Comparison of ENCODE assay signal across 8 mouse cellular contexts in the genomic region with DNA sequence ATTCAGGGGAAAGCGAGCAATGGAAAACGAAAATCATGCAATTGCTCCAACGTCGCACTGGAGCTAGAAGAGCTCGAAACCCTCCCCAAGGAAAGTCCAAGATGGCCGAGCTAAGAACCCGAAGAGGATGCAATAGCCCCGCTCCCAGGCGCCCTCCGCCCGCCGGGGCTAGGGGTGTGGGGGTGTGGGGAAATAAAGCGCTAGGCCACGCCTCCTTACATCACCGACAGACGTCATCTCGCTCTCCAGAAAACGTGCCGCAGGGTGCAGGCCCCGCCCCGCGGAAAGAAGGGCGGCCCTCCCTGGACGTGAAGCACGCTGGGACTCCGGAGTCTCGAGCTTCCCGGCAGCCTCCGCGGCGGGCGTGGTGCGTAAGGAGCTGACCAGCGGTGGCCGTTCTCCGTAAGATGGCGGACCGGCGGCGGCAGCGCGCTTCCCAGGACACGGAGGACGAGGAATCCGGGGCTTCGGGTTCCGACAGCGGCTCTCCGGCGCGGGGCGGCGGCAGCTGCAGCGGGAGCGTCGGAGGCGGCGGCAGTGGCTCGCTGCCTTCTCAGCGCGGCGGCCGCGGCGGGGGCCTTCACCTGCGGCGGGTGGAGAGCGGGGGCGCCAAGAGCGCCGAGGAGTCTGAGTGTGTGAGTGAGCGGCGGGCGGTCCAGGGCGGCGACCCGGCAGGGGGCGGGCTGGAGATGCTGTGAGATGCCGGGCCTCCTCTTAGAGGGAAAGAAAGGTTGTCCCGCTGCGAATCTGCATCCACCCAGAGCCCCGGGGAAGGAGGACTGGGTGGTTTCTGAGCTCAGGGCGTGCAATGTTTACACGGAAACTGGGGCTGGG. TPM values are rescaled to one million over a fixed set of nuclear protein-coding genes. Genes with fewer than 3 reads are reported as not detected.
DNase-seq lines count a peak whose midpoint lies in the region; ATAC-seq lines count a peak whose summit lies in the region.

No protein-coding gene starts in this region.

- under 1% methylated on average over 79 of the region's 84 CpGs for WGBS in hindbrain, embryonic 16.5 days
- WGBS in macrophage (ENCODE audit: missing documents): under 1% methylated on average over 84 of the region's 84 CpGs

- H3K27me3 ChIP-seq in hindbrain, embryonic 16.5 days (replicated peaks; ENCODE audit: control insufficient read depth, insufficient read depth, low read length): no peaks in the 10 kb centered on the region

- peak overlapping the region; percentile 97 for H3K9ac ChIP-seq in hindbrain, embryonic 16.5 days (ENCODE audit: low read depth, low read length)

- ATAC-seq in hindbrain, embryonic 16.5 days: peak; percentile 98

- peak overlapping the region; percentile 98 for H3K27ac ChIP-seq in hindbrain, embryonic 16.5 days (ENCODE audit: low read depth, low read length)
- H3K27ac ChIP-seq in macrophage: peak overlapping the region; percentile 61

- H3K9me3 ChIP-seq in hindbrain, embryonic 16.5 days (ENCODE audit: control insufficient read depth, low read length): no peaks in the 10 kb centered on the region

- peaks cover 25% of the 10 kb centered on the region for H3K36me3 ChIP-seq in hindbrain, embryonic 16.5 days (ENCODE audit: control insufficient read depth, insufficient read depth, low read length)
- peaks cover 12% of the 10 kb centered on the region for H3K36me3 ChIP-seq in macrophage (ENCODE audit: inconsistent target)

- peak overlapping the region; percentile 60 for H3K4me2 ChIP-seq in hindbrain, embryonic 16.5 days (ENCODE audit: low read length)

- peaks cover 65% of the 10 kb centered on the region for H3K79me2 ChIP-seq in macrophage (ENCODE audit: inconsistent target)

- peak; percentile 99 for DNase-seq in T-cell, adult 2 months (ENCODE audit: low spot score)
- peak; percentile 99 for DNase-seq in cerebellum, postnatal 36 days
- peak; percentile 99 for DNase-seq in frontal cortex, postnatal 36 days (ENCODE audit: low spot score in 2 of 2)
- DNase-seq in left cerebral cortex, adult 18-20 months (ENCODE audit: low spot score in 2 of 2): peak; percentile 99
- DNase-seq in right cerebral cortex, adult 18-20 months: peak; percentile 99
- peak; percentile 88 for DNase-seq in urinary bladder, postnatal 10 days (ENCODE audit: low spot score)

- H3K4me3 ChIP-seq in hindbrain, embryonic 16.5 days (ENCODE audit: low read length): peak overlapping the region; percentile 91
- peak overlapping the region; percentile 80 for H3K4me3 ChIP-seq in macrophage (ENCODE audit: inconsistent target)

- peaks cover 20% of the 10 kb centered on the region for H3K4me1 ChIP-seq in hindbrain, embryonic 16.5 days (ENCODE audit: control insufficient read depth, insufficient read depth, low read depth, low read length)

RNA-seq across cellular contexts. Expression of a gene that starts 5.0 kb away (rescaled TPM):
- 41.7 and 49.2 TPM in 2 replicates for polyA plus RNA-seq in hindbrain, embryonic 16.5 days (2015; fragmentation: Nextera tagmentation; extraction: Ambion mirVana)
- total RNA-seq in left cerebral cortex, adult 18-20 months (2021): 10 to 100 TPM; 53.0 to 57.3 TPM
- total RNA-seq in macrophage (2018; cell fraction: chromatin; rRNA removed): 100 to 1,000 TPM in 5 of 26 experiments, 10 to 100 TPM in 21; 26.5 to 137 (median 57.5) TPM
- total RNA-seq in macrophage (2018; cell fraction: cytosol; rRNA removed): 10 to 100 TPM; 21.0 to 40.3 (median 26.0) TPM
- 10 to 100 TPM; 28.9 to 86.2 (median 50.2) TPM for total RNA-seq in macrophage (2018; cell fraction: nucleus; rRNA removed)
- 21.2 to 29.9 TPM (median 22.1 TPM) in 3 replicates for polyA plus RNA-seq in macrophage (2018)

RNA-seq across cellular contexts. Expression of a gene that starts 14.4 kb away (rescaled TPM):
- 28.2 and 28.6 TPM in 2 replicates for polyA plus RNA-seq in hindbrain, embryonic 16.5 days (2015; fragmentation: Nextera tagmentation; extraction: Ambion mirVana)
- 100 to 1,000 TPM; 182 to 185 TPM for total RNA-seq in left cerebral cortex, adult 18-20 months (2021)
- total RNA-seq in macrophage (2018; cell fraction: chromatin; rRNA removed): 100 to 1,000 TPM in 4 of 26 experiments, 10 to 100 TPM in 22; 26.6 to 124 (median 61.3) TPM
- 10 to 100 TPM; 35.5 to 64.0 (median 51.6) TPM for total RNA-seq in macrophage (2018; cell fraction: cytosol; rRNA removed)
- 100 to 1,000 TPM in 7 of 26 experiments, 10 to 100 TPM in 19; 40.3 to 121 (median 76.1) TPM for total RNA-seq in macrophage (2018; cell fraction: nucleus; rRNA removed)
- 40.0 to 80.9 TPM (median 44.0 TPM) in 3 replicates for polyA plus RNA-seq in macrophage (2018)

RNA-seq across cellular contexts. Expression of a gene that starts 26.9 kb away (rescaled TPM):
- polyA plus RNA-seq in hindbrain, embryonic 16.5 days (2015; fragmentation: Nextera tagmentation; extraction: Ambion mirVana): 11.6 and 13.0 TPM in 2 replicates
- 100 to 1,000 TPM; 133 to 139 TPM for total RNA-seq in left cerebral cortex, adult 18-20 months (2021)
- 1 to 10 TPM in 7 of 26 experiments, under 1 TPM in 14, not detected in 5; 0.20 to 4.3 (median 0.79) TPM for total RNA-seq in macrophage (2018; cell fraction: chromatin; rRNA removed)
- under 1 TPM; 0.03 to 0.42 (median 0.21) TPM for total RNA-seq in macrophage (2018; cell fraction: cytosol; rRNA removed)
- total RNA-seq in macrophage (2018; cell fraction: nucleus; rRNA removed): 1 to 10 TPM in 2 of 26 experiments, under 1 TPM in 18, not detected in 6; 0.23 to 1.8 (median 0.70) TPM
- polyA plus RNA-seq in macrophage (2018): 0.23 to 0.34 TPM (median 0.31 TPM) in 3 replicates

RNA-seq across cellular contexts. Expression of a gene that starts 34.5 kb away (rescaled TPM):
- polyA plus RNA-seq in hindbrain, embryonic 16.5 days (2015; fragmentation: Nextera tagmentation; extraction: Ambion mirVana): 4.9 and 5.6 TPM in 2 replicates
- total RNA-seq in left cerebral cortex, adult 18-20 months (2021): 100 to 1,000 TPM in 1 of 2 experiments, 10 to 100 TPM in 1; 87.2 to 122 TPM
- 10 to 100 TPM in 3 of 26 experiments, 1 to 10 TPM in 19, under 1 TPM in 2, not detected in 2; 0.22 to 19.5 (median 1.8) TPM for total RNA-seq in macrophage (2018; cell fraction: chromatin; rRNA removed)
- 10 to 100 TPM in 3 of 26 experiments, 1 to 10 TPM in 22, under 1 TPM in 1; 0.80 to 16.2 (median 2.0) TPM for total RNA-seq in macrophage (2018; cell fraction: cytosol; rRNA removed)
- 10 to 100 TPM in 6 of 26 experiments, 1 to 10 TPM in 14, under 1 TPM in 6; 0.30 to 28.5 (median 1.6) TPM for total RNA-seq in macrophage (2018; cell fraction: nucleus; rRNA removed)
- 3.0 to 7.6 TPM (median 4.9 TPM) in 3 replicates for polyA plus RNA-seq in macrophage (2018)

RNA-seq across cellular contexts. Expression of a gene that starts 53.8 kb away (rescaled TPM):
- polyA plus RNA-seq in hindbrain, embryonic 16.5 days (2015; fragmentation: Nextera tagmentation; extraction: Ambion mirVana): 4.1 and 4.2 TPM in 2 replicates
- 10 to 100 TPM; 73.3 to 75.5 TPM for total RNA-seq in left cerebral cortex, adult 18-20 months (2021)
- total RNA-seq in macrophage (2018; cell fraction: chromatin; rRNA removed): 10 to 100 TPM in 23 of 26 experiments, 1 to 10 TPM in 3; 7.3 to 30.5 (median 19.3) TPM
- 10 to 100 TPM; 15.1 to 25.6 (median 21.0) TPM for total RNA-seq in macrophage (2018; cell fraction: cytosol; rRNA removed)
- total RNA-seq in macrophage (2018; cell fraction: nucleus; rRNA removed): 10 to 100 TPM; 13.2 to 33.3 (median 22.7) TPM
- polyA plus RNA-seq in macrophage (2018): 11.1 to 18.1 TPM (median 11.5 TPM) in 3 replicates

Comparison
In these comparisons a context has a peak if more than half of its experiments do, and no peak if none do; other contexts are left out.
1. Peak in every context shown above with its lines: DNase-seq, ATAC-seq, H3K4me3 ChIP-seq and H3K27ac ChIP-seq.